Mouse (Mus musculus) cerebellum, adult 11-12 months (tissue): ENCODE measurements around the gene Pid1.
A peak's percentile ranks its signal among the peaks of the same experiment; 100 is the strongest.

Source experiments
- DNase-seq: peaks from one replicate; pipeline ENCODE4 v3.0.0; 2022

The Pid1 gene

GRCm38 (mm10) chr1:84155585-84155930 is 208.4 kb downstream of the Pid1 start:
- DNase-seq: no peak

DNA sequence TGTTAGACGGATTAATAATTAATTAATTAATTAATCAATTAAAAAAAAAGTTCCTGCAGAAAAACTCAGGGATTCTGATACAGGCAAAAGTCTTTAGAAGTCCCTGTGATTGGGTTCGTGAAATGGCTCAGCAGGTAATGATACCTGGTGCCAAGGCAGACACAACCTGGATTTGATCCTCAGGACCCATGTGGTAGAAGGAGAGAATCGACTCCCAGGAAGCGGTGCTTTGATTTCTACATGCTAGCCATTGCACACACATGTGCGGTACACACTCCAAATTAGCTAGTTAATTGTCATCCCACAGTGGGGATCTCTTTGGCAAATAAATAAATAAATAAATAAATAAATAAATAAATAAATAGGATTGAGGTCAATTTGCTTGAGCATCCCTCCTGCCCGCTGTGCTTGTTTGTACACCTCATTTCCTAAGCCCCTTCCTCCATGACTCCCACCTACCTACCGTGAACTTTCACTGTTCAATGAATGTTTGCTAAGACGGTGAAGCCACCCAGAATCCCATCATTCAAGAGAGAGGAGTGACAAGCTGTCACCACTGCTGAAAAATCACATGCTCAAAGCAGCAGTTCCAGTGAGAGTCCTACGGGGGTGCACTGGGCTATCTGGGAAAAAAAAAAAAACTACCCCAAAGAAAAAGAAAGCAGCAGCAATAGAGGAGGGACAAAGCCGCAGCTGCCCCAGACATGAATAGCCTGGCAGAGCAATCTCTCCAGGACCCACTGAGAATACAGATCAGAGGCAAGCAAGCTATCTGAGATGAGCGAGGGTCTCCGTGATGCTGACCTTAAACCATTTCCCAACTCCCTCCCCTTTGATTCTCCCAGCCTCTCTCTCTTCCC is 209.0 kb downstream of the Pid1 start:
- DNase-seq: no peak

- DNase-seq: no peak
Observed at GRCm38 (mm10) chr1:84153943-84154342, 210.0 kb downstream of the Pid1 start.

DNA sequence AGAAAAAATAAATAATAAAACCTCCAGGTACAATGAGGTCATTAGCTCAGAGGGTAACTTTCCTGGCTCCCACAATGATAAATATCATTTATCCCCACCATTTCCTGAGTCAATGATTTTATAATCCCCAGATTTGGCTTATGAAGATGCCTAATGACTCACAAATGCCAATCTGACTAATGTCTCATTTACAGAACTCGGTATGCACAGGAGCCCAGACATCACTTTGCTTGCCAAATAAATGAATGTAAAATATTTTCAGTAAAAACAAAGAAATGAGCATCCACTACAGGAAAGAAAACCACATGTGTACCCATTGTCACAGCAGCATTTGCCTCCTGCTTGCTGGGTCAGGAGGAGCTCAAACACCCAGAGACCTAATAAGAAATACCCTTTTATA is 222.4 kb downstream of the Pid1 start:
- no peak for DNase-seq

- no peak for DNase-seq
Observed at GRCm38 (mm10) chr1:84132451-84132850, 231.5 kb downstream of the Pid1 start.

DNA sequence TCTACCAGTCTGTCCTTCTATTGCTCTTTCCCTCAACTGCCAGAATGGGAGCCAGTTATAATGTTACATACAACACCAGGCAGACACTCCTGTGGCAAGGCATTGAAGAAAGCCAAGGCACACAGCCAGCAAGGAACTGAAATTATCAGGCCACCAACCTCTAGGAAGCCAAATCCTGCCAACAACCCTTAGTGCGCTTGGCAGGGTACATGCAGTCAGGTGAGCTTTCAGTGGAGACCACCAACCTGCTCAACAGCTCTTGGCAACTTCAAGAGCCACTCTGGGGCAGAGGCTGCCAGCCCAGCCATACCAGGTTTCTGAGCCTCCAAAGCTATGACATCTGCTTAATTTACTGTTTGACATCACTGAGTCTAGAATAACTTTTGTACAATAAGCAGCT is 232.2 kb downstream of the Pid1 start:
- DNase-seq: peak; percentile 27

- DNase-seq: no peak
Observed at GRCm38 (mm10) chr1:84128510-84128909, 235.5 kb downstream of the Pid1 start.

DNA sequence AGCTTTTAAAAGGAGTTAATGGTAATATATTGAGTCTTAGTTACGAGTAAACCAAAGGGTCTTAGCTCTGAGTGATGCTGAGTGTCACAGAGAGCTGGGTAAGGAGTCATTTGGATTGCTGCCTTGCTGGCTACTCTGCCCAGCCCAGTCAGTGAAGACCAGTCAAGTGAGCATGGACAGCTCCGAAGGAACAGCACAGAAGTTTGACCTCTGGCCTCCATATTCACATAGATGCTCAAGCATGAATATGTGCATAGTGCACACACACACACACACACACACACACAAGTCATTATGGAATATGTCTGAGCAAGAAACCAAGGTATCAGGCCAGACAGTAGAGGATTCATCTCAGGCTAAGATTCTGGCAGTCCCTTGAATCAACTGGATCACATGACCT is 244.7 kb downstream of the Pid1 start:
- no peak for DNase-seq

DNA sequence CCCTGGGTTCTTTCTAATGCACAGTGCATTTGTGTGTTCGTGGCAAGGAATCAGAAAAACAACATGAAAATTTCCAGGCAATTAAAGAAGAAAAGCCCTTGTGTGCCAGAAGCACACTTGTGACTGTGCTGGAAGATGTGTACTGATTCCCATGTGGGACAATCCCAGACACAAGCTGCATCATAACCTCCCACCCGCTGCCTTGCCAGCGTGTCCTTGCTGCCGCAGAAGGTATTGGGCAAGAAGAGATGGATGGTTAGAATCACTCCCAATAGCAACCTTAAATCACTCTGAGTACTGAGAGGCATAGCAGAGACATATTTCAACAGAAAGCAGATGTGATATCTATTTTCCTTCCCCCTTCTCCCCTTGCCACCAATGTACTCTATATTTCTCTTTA is 257.2 kb downstream of the Pid1 start:
- no peak for DNase-seq

- no peak for DNase-seq
Observed at GRCm38 (mm10) chr1:84102052-84102451, 261.9 kb downstream of the Pid1 start.

GRCm38 (mm10) chr1:84097398-84097797 is 266.6 kb downstream of the Pid1 start:
- DNase-seq: no peak

DNA sequence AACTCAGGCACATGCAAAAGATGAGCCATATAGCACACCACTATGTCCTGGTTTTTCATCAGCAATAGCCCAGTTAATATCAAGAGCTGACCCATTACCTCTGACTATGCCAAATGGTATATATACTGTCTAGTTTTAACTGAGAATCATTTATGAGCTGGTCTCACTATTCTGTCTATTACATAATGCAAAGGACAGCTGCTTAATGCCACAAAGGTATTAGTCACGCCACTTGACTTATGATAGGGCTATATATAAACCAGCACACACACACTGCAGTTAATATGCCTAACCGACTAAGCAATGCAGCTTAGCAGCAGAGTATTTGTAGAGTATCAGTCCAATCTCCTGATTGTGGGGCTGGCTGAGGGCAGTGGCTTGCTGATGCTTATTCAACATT is 270.7 kb downstream of the Pid1 start:
- DNase-seq: no peak

DNA sequence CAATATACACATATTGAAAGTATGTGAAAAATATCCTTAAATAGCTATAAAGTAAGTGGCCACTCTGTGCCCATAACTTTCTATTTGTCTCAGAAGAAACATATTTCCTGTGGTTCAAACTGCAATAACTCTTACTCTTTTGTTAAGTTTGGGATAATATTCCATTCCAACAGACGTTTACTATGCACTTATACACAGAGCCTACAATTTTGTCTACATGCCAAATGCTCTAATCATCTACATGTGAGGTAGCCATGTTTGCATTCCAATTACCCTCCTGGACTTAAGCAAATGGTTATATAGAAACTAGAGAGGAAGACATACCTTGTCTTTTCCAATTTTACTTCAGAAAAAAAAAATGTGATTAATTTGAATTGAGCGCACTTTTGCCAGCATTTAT is 274.3 kb downstream of the Pid1 start:
- DNase-seq: no peak

GRCm38 (mm10) chr1:84087957-84088356 is 276.0 kb downstream of the Pid1 start:
- no peak for DNase-seq

DNA sequence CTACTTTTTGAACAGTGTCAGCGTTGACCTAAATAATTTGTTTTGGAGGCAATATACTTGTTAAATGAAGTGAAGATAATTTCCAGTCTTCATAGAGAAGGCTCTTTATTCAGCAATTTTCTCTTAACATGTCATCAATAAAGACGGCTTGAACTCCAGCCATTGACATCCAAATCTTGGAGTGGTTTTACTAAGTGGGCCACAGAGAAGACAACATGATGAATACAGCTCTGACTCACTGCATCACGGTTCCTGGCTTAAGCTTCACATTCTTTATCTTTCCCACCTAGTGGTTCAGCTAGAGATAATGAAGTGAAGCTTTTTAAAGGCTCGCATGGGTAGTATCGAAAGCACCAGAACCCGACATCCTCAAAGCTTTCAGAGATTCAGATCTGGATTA is 276.7 kb downstream of the Pid1 start:
- no peak for DNase-seq

DNA sequence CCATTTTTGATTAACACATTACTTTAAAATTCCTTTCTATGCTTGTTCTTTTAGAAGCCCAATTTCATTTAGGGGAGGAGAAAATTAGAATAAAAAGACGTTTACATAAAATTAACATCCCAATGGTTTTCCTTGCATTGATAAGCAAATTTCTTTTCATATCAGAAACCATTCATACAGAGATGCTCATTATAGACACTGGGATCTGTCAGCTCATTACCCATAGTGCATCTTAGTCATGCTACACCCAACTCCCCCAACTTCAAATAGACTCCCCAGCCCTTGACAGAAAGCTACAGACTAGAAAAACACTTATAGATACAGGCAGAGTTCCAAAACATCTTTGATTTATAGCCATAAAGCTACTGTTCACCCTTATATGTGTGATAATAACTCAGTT is 277.5 kb downstream of the Pid1 start:
- DNase-seq: no peak

DNA sequence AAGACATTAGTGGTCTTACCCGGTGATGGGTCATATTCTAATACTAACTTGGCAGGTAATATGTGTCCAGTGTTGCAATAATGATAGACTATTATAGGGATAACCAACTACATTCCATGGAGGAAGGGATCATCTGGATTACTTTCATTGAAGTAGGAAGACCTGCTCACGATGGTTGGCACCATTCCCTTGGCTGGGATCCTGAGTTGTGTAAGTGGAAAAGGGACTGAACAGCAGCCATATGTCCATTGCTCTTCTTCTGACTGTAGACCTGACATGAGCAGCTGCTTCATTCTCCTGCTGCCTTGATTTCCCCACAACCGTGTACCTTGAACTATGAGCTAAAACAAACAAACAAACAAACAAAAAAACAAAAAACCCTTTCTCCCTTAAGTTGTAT is 278.6 kb downstream of the Pid1 start:
- DNase-seq: peak; percentile 7

DNA sequence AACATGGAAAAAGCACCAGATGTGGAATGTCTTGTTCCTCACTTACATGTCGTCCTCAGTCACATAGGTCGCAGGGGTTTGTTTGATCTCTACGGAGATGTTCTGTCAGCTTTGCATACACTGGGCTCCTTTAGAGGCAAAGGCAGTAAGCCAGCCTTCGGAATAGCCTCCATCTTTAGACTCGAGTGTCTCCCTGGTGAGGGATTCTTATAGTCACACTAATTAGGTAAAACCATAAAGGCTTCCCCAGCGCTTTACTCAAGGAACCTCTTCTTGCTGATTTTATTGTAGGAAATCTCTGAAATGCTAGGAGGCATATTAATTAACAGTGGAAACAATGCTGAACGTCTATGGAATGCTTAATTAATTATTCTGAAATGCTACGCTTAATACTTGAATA is 284.4 kb downstream of the Pid1 start:
- no peak for DNase-seq

DNA sequence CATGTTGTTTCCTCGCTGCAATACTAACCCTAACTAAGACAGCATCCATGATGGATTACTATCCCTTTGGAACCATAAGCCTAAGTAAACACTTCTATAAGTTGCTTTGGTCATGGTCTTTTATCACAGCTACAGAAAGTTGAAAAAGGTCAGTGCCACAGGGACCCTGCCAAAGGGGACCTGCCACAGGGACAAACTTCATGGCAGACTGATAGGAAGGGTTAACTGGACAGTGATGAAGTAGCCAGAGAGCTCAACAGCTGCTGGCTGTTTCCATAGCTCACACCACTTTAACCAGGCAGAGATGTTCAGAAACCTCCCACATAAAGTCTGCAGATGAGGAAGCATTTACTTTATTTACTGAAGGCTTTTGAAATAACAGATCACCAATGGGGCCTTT is 287.0 kb downstream of the Pid1 start:
- no peak for DNase-seq

- peak; percentile 20 for DNase-seq
Observed at GRCm38 (mm10) chr1:84056884-84057630, 306.9 kb downstream of the Pid1 start.

- no peak for DNase-seq
Observed at GRCm38 (mm10) chr1:84056306-84056705, 307.7 kb downstream of the Pid1 start.

GRCm38 (mm10) chr1:84025746-84026145 is 338.2 kb downstream of the Pid1 start:
- DNase-seq: no peak

DNA sequence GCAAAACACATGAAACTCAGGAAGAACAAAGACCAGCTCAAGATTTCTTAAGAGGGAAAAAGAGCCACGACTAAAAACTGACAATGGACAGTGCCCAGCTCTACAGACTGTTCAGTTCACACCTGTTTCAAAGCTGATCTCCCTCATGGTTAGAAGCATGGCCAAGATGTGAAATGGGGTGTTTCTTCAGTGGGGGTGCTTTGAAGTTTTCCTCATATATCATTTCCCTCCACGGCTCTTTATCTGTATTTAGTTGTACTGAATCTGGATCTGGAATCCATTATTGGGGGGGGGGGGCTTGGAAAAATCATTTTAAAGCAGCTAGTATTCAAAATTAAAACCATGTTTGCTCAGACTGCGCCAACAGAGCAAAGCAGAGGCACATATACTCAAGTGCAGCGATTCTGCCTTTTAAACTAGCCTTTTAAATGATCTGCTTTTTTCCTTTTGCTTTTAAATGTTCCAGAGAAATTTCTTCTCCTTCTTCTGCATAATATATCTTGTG is 351.1 kb downstream of the Pid1 start:
- DNase-seq: no peak

DNA sequence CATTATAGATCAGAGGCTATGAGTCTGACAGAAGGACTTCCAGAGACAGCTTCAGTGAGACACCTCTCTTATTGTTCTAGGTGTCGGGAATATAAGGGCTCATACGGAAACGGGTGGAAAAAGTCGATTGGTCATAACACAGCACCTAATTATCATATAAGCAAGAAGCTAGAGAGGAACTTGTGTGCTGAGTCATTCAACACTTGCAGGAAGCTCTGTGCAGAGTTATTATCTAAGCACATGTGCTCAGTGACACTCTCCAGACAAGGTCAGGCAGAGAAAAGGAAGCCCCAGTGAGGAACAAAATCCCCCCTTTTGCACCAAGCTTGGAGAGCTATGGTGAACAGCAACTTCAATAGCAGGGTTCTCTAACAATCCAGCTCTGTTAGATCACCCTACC is 361.4 kb downstream of the Pid1 start:
- no peak for DNase-seq
